Mouse (Mus musculus) monocyte, adult 5-6 weeks (primary cell): ENCODE measurements around the gene Dennd4a. TPM values are rescaled to one million over a fixed set of nuclear protein-coding genes. Genes with fewer than 3 reads are reported as not detected.

Source experiments
- ATAC-seq: fragments of 153-309, 156-312 bp; replicated peaks from 2 replicates; pipeline ENCODE4 v1.8.0; 2017; ENCODE audit warnings: mild to moderate bottlenecking; ENCODE audit not compliant: low TSS enrichment, insufficient number of reproducible peaks, severe bottlenecking, poor library complexity, low FRiP score
- total RNA-seq: library from RNA; stranded (forward); fragments of 200-1000, 200-491, 200-594 nt; gene quantifications from 3 replicates; pipeline ENCODE4 v1.2.3, GENCODE M21; 2017

Dennd4a gene
- total RNA-seq, 1 experiment from 2014 or later, result 221 TPM

GRCm38 (mm10) chr9:64788070-64788469 lies 23.1 kb upstream of the Dennd4a start:
- no peak for ATAC-seq

GRCm38 (mm10) chr9:64789341-64789761 lies 21.8 kb upstream of the Dennd4a start:
- peak; percentile 87 for ATAC-seq

GRCm38 (mm10) chr9:64789887-64790400 lies 21.2 kb upstream of the Dennd4a start:
- ATAC-seq, result no peak

GRCm38 (mm10) chr9:64790673-64791660 lies 20.2 kb upstream of the Dennd4a start:
- ATAC-seq, result peak; percentile 67

GRCm38 (mm10) chr9:64791676-64792075 lies 19.5 kb upstream of the Dennd4a start:
- ATAC-seq, result no peak

GRCm38 (mm10) chr9:64792379-64793274 lies 18.5 kb upstream of the Dennd4a start:
- peak; percentile 44; the same call in 1 of the 2 replicates for ATAC-seq

- ATAC-seq, result no peak
Measured at GRCm38 (mm10) chr9:64793275-64793590, 17.9 kb upstream of the Dennd4a start.

- ATAC-seq, result no peak
Measured at GRCm38 (mm10) chr9:64793794-64794193, 17.3 kb upstream of the Dennd4a start.

- ATAC-seq, result no peak
Measured at GRCm38 (mm10) chr9:64794448-64795420, 16.4 kb upstream of the Dennd4a start.

GRCm38 (mm10) chr9:64795846-64796615 lies 15.1 kb upstream of the Dennd4a start:
- ATAC-seq, result peak; percentile 16; the same call in 1 of the 2 replicates

- peak; percentile 58 for ATAC-seq
Measured at GRCm38 (mm10) chr9:64797392-64797791, 13.7 kb upstream of the Dennd4a start.

- no peak for ATAC-seq
Measured at GRCm38 (mm10) chr9:64798099-64798498, 13.0 kb upstream of the Dennd4a start.

GRCm38 (mm10) chr9:64798859-64799258 lies 12.3 kb upstream of the Dennd4a start:
- ATAC-seq, result no peak

- ATAC-seq, result no peak
Measured at GRCm38 (mm10) chr9:64799504-64799903, 11.6 kb upstream of the Dennd4a start.

GRCm38 (mm10) chr9:64802561-64802960 lies 8.6 kb upstream of the Dennd4a start:
- no peak for ATAC-seq

- no peak for ATAC-seq
Measured at GRCm38 (mm10) chr9:64803373-64804214, 7.5 kb upstream of the Dennd4a start.

- no peak for ATAC-seq
Measured at GRCm38 (mm10) chr9:64805875-64806274, 5.3 kb upstream of the Dennd4a start.
